Mouse (Mus musculus): ENCODE measurements around the gene Gm6020.

GRCm38 (mm10) chr19:61226401-61226927 lies 42.8 kb downstream of the Gm6020 start:
- no peak for TF ChIP-seq CTCF (IDR thresholded peaks at IDR 0.05; ENCODE audit: low read depth, low read length)
- no peak for TF ChIP-seq GATA1 (IDR thresholded peaks at IDR 0.05; ENCODE audit: borderline replicate concordance, low read length)
- no peak for TF ChIP-seq GATA2 (IDR thresholded peaks at IDR 0.05; ENCODE audit: borderline replicate concordance, low read depth, low read length)
- no peak for TF ChIP-seq TAL1 (conservative IDR thresholded peaks at IDR 0.05; ENCODE audit: low read depth, low read length)
